Mouse (Mus musculus) heart, postnatal 10 days (tissue): ENCODE data around the gene Gm12695. TPM values are rescaled to one million over a fixed set of nuclear protein-coding genes. Genes with fewer than 3 reads are reported as not detected.

Source experiments
- DNase-seq, 2 experiments: peaks; one replicate each; pipeline ENCODE4 v3.0.0; 2021
- intact Hi-C: fragments of 180-260 bp; cut with DNase I; formaldehyde crosslinking; loops from one replicate; pipeline ENCODE4 v1.15.1; 2025
- total RNA-seq, 2 experiments: library from RNA; stranded (reverse); gene quantifications; 2 replicates each; pipeline ENCODE4 v1.2.3; 2021

Gene Gm12695
- not detected for total RNA-seq

DNA sequence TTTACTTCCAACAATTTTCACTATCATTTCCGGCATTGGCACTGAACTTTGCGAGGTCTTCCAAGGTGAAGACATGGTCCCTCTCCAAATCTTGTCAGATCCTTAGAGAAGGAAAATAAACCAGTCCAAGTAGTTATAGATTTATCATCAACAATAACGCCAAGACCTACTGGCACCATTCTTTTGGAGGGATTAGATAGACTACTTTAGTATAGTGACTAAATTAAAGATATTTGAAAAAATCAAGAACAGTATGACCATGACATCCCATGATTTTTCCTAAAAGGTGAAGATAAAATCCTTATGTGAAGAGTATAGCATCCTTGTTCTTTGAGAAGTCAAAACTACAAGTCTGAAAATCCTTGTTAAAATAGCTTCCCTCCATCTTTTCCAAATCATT is at the start of gene Gm12695:
Gene Gm12695, minus strand, starts transcription at position 101 of the 400 bp plus-strand sequence.
- intact Hi-C loops: no loop called here
- DNase-seq: no peak

DNA sequence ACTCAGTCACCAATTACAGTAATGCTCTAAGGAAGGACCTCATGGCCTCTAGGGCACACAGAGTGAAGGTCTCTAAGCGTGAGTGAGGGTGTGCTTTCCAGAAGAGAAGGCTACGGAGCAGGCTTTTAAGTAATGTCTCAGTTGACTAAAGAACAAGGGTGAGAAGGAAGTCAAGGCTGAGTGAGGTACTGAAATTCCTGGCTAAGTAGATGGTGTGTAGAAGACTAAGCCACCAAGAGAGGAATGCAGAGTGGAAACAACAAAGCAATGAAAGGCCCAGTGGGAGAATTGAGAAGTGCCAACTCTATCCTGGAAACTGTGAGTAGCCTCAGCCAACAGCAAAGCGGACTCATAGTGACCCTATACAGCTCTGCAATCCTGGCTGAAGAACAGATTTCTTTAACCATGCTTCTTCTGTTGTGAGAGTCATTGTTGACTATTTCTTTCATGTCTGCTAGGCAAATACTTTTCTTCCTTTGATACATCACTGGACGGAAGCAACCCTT is 40.6 kb upstream of the Gm12695 start:
- intact Hi-C loops: no loop called here
- DNase-seq: no peak

DNA sequence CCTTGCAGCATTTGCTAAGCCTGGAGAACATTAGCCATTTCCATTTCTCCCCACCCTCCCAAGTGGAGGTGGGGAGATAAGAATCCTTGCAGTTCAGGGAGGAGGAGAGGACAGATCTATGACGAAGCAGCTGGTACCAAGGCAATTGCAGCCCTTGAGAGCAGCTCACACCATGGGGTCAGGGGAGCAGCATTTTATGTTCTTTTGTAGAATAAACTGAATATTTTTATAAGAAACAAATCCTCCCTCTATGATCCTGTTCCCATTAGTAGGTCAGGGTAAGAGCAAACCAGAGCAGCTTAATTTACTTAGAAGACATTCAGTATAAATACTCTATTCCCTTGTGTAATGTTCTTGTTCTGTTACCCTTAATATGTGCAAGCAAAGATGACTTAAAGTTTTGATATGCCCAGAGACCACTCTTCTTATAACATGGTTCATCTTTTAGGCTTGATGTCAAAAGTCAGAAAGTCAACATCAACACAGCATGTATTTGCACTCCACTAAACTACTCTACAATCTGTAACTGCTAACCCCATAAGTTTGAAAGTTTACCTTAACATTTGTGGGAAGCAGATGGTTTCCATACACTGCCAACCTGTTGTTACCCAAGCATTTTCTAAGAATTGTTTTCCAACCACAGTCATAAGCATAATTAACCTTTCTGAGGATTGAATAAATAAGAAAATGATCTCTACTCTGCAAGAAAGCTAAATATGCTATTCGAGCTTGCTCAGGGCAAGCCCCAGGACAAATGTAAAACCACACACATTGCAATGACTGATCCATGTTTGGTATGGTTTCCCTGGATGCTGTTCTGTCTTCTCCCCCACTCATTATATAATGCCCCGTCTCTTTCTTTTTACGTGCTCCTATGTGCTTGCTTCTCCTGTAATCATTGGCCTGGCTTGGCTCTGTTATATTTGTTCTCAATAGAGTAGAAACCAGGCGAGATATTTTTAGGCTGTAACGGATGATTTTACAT is 22.1 kb upstream of the Gm12695 start:
- intact Hi-C loops: loop anchor here (10.0 kb wide), 1 partner anchor 938 kb away; no protein-coding TSS in a partner anchor
- DNase-seq: no peak

DNA sequence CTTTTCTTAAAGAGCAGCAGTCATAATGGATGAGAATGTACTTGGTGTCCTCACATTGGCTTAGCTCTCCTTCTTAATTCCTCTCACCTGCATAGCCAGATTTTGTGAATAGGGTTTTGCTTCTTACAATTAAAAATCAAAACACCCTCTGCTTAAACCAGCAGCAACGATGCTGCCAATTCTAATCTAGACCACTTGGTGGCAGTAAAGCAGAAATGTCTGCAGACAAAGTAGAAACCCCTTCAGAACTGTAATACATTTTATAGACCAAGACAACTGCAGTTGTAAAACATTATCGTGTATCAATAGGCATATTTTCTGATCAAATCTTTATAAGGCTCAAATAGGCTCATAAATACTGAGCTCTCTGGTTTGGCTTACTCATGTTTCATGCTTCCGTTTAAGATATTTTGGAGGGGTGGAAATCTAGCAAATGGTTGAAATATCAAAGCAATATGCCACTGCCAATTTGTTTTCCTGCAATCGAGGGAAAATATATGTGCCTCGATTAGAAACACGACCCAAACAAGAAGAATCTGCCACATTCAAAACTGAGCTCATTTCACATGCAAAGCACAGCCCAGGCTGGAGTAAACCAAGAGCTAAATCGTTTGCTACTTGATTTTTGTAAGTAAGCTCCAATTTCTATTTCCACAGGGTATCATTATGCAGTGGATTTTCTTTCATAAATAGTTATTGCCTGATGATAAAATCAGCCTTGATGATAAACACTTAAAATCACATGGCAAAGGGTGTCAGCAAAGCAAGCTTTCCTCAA is 14.6 kb upstream of the Gm12695 start:
- intact Hi-C loops: loop anchor here (10.0 kb wide), 1 partner anchor 945 kb away; no protein-coding TSS in a partner anchor
- DNase-seq: peak; percentile 26 to 45

DNA sequence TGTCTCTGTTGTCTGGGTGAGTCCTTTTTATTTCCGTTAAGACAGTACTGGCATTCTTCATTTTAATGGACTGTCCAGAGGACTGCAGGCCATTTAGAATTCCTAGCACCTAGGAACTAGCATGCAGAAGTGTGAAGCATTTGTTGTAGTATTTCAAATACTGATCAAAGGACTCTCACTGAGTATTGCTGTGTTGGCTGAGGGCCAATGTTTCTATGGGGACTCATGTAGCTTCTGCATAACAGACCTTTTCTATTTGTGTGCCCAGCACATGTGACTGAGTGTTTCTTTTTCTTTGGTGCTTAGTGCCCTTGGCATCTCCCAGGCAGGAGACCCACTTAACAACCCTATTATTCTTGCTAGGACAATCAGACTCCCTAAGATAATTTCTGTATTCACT is 12.6 kb upstream of the Gm12695 start:
- intact Hi-C loops: no loop called here
- peak; percentile 29 to 46 for DNase-seq

DNA sequence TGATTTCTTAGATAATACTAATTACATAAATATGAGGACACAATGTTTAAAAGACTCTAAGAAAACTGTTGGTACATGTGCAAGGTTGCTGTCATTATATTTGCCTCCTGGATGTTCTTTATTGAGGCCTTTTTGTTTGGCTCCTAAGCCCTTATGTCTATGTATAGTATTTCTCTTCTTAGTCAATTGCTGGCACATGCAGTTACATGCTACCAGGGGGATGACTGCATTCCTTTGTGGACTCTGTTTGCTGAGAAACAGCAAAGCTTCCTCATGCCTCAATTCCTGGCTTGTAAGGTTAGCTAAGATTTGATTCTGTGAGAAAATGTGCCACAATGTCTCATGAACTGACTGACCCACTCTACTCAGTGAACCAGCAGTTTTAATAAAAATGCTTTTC is 6.3 kb upstream of the Gm12695 start:
- intact Hi-C loops: no loop called here
- no peak for DNase-seq

DNA sequence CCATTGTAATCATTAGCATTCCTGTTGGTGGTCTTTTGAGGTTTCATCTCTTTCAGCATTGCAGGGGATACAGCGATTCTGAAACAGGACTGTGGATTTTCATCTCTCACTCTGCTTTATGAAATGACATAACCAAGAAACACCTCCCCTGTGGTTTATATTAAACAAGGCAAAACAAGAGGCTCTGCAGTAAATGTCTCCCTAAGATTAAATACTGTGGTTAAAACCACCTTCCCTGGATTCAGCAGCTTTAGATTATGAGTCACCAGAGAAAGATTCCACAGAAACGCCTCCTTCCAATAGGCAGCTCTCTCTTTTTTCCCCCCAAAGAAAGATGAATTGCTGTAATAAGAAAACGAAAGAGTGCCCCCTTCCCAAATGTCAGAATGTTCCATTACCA is 4.9 kb upstream of the Gm12695 start:
- DNase-seq: no peak
- intact Hi-C loops: no loop called here

DNA sequence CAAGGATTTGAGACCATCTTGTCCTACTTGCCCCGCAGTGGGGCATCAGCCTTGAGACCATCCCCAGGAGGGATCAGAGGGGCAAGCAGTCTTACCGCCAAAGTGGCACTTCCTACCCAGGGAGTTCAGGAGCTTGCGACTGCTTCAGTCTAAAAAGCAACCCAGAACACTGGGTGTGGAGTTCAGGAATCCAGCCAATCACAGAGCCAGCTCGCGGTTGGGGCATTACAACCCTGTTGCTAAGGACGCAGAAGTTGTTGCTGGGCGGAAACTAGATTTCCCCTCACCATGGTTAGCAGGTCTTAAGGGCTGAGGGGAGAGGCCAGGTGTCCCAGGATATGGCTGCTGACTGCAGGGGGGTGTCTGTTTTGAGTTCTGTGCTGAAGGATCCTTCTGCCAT is 1.6 kb upstream of the Gm12695 start:
- intact Hi-C loops: no loop called here
- no peak for DNase-seq

DNA sequence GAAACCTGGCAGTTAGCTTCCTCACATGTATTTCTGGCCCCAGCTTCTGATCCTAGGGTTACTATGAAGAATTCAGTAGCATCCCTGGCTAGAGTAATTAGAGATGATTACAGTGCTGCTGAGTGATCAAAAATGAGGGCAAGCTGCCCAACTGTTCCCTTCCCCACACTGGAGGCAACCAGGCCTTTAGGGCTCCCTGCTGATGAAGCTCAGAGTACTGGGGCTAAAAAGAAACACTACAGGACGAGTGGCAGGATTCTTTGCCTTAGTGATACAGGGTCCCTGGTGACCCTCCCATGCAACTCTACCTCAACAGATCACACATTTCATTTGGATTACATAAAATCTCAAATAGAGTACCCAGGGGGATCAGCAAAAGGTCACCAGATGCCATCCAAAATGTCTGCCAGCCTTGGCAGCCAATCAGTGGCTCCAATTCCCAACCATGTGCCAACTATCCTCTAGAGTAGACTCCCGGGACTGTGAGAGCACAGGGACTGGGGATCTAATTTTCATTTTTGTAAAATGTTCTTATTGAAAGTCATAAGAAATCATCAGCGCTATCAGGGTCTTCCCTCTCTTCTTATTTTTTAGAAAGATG is 11.9 kb downstream of the Gm12695 start:
- intact Hi-C loops: no loop called here
- no peak for DNase-seq

DNA sequence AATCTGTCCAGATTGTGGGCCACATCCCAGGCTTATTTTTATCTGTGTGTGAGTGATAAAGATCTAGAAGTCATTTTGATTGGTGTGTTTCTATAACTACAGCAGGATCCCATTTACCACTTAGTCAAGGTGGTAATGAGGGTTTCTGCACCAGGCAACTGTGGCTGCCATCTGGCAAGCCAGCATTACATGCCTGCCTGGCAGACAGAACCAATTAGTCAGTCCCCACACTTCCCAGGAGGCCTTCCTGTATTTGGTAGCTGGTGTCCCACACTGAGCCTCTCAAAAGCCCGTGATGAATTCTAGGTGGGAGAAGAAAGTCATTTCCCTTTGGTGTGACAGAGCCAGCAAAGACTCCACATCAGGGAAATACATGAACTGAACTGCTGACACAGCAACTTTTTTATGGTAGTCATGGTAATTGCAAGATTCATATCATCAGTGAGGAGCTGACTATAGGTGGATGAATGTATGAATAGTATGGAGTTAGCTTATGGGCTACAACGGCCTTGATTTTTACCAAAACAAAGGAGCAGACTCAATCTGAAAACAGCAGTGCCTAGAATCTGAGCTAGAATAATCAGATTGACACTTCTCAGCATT is 18.5 kb downstream of the Gm12695 start:
- DNase-seq: no peak
- intact Hi-C loops: no loop called here

DNA sequence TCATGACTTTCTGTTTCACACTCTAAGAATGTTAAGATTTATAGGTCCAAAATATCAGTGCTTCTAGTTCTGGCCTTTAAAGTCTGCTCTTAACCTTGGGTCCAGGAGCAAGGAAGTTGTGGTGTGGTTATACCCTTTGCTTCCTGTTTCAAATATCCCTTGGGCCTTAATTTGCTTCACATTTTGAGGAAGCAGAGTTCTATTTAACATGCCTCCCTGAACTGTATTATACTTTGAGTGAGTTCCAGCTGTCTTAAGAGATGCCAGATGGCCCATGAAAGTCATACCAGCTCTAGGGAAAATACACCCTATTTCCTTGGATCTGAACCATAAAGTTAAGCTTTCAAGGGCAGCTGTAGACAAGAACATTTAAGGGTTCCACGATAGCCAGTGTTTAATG is 33.0 kb downstream of the Gm12695 start:
- intact Hi-C loops: no loop called here
- no peak for DNase-seq

DNA sequence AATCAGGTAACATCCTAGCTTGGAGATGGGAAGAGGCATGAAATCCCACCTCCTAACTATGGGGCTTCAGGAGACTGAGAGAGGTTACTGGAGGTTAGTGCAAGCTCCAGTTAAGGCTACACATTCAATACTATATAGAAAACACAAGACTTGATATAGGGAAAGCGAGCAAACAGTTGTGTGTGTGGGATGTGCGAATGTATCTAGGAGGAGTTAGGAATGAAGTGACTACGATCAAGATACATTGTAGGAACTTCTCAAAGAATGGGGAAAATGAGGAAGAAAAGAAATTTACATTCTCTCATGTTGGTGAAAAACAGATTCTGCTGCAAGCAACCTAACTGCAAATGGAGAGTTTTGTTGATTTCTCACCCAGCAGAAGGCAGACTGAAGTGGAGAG is 44.5 kb downstream of the Gm12695 start:
- DNase-seq: no peak
- intact Hi-C loops: no loop called here

DNA sequence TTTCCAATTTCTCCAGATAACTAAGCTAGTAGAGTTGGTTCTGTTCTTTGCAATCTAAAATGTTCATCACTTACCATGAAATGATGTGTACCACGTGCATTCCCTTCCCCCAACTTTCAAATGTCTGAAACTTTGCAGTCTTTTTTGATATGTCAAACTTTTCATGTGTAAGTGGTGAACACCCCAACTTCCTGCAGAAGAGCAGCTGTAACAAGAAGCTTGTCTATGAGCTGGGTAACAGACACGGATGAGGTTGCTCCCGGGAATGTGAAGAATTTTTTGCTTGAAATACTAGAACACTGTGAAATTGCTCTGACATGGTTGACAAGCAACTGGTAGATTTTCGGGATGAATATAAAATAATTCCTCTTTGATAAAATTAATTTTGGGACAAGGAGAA is 55.7 kb downstream of the Gm12695 start:
- intact Hi-C loops: no loop called here

DNA sequence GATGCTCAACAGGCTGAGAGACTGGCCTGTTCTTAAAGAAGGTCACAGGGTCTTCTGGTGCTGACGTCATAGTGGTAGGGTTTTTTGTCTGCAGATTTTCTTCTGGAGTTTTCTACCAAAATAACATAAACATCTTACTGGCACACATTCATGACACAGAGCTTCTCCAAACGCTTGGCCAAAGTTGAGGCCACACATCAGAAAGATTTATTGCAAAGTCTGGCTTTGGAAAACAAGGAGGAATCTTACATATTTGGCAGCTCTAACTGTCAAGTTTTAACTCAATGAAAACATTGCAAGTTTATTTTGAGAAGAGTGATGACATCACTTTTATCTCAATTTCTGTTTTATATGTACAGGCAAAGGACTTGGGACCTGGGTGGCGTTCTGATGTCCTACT is 56.8 kb downstream of the Gm12695 start:
- intact Hi-C loops: no loop called here
- no peak for DNase-seq

More for the DNA sequence above, 55.7 kb downstream of the Gm12695 start:
- no peak for DNase-seq

DNA sequence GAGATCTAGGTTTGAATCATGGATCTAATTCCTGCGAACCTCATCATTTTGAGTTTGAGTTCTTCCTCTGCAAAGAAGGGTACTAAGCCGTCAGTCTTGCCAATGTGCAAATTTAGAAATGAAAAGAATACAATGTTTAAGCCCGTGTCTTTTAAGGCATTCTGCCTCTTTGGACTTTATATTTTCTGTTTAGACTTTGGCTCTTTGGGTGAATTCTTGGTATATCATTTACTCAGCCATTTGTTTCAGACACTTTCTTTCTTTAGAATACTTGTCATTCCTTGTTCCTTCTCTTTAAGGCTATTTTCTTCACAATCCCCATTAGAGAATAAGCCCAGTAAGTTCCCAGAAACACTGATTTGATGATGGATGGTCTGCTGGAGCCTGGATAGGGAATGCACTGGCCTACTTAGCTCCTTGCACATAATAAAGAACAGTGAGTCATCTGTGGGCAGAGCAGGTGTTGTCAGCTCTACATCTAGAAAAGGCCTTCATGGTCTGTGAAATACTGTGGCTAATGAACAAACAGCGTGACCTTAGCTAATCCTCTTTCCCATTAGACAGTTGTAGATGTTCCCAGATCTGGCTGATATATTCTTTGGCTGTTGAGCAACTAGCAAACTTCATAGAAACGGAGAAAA is 59.5 kb downstream of the Gm12695 start:
- no peak for DNase-seq
- intact Hi-C loops: no loop called here

DNA sequence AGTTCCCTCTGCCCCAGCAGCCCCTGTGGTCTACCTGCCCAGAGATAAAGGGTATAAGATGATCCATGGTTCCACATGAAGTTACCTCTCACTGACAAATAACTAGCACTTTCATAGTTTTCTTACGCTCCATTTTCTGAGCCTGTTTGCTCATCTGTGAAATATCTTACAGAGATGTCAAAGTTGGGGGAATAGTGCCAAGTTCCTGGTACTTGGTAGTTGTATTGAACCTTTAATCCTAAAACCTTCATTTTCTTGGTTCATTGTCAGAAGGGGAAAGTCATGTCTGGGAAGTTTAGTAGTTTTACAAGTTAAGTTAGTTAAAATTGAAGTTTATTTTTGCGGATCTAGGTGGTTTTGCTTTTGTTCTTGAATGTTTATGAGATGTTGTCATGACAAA is 62.7 kb downstream of the Gm12695 start:
- intact Hi-C loops: no loop called here
- no peak for DNase-seq

DNA sequence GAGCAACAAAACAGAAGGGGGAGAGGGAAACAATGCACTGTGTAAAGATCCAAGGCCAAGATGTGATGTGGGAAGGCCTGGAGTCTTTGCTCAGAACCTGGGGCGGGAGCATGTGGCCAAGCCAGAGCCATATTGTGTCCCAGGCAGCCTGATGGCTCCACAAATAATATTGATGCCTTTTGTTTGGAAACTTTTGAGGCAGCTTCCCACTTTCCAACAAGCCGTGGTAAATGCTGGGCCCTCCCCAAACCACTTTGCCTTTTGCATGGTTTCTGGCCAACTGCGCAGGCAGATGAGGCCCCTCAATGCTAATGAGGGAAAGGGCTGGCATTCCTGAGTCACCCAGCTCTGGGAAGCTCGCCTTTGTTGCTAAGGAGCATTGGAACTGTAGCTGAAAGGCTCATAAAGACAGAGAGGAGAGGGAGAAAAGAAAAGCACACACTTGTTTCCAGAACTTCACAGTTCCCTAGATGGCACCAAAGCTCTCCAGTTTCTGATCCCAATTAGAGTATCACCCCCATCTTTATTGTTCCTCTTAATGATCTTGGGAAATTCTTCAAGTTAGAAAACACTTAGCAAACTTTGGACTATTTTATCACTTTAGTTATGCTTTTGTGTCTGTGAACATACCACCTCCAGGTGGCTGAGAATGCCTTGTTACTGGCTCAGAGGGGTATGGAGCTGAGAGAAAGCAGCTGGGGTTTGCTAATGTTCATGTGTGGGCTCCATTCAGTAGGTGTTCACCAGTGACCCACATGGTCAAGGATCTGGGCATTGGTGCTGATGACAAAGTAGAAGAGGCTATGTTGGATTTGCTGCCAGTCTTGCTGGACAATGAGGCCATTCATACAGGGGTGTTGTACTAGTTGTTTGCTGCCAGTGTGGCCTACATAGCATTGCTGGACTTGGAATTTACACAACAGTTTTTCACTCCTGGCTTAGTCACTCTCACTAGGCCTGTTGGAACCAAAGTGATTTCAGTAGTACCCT is 65.7 kb downstream of the Gm12695 start:
- intact Hi-C loops: no loop called here
- no peak for DNase-seq

DNA sequence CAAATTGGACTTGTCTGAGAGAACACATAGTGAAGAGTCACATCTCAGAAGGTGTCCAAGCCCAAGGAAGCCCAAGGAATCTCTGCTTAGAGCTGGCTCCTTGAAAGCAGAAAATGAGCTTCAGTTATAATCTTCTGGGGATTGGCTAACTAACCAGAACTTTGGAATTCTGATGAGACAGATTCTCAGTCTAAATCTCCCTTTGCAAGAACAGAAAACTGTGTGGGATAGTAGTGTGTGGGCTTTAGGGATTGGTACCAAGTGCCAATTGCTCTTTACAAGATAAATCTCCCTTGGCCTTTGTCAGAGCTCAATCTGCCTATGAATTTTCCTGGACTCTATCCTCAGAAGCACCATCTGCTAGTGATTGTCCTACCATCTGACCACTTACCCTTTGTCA is 66.5 kb downstream of the Gm12695 start:
- intact Hi-C loops: no loop called here

More for the DNA sequence above, 66.5 kb downstream of the Gm12695 start:
- DNase-seq: no peak
